Mouse (Mus musculus) neural tube, embryonic 13.5 days (tissue): ENCODE data around the gene Mef2d. TPM values are rescaled to one million over a fixed set of nuclear protein-coding genes. Genes with fewer than 3 reads are reported as not detected.
A peak's percentile ranks its signal among the peaks of the same experiment; 100 is the strongest.
"Not testable (repeated sequence)": the region's sequence is repeated elsewhere in the genome, so short reads cannot be mapped to it uniquely, and the experiment has no call there.

ENCODE experiments used
- ATAC-seq: fragments of 200-750 bp; cut with Nextera tagmentation; 2 replicates; pipeline ENCODE4 v1.8.0; 2017; ENCODE audit warnings: low read depth, mild to moderate bottlenecking, moderate TSS enrichment, moderate library complexity
- H3K27ac ChIP-seq: fragments of 300-500 bp; sonication (generic); replicated peaks from 2 replicates; pipeline ENCODE4 v1.5.1; 2015; ENCODE audit warnings: moderate library complexity, mild to moderate bottlenecking, inconsistent platforms
- H3K27me3 ChIP-seq: fragments of 300-500 bp; sonication (generic); 2 replicates; pipeline ENCODE4 v1.6.1; 2015; ENCODE audit warnings: mild to moderate bottlenecking, inconsistent platforms
- H3K36me3 ChIP-seq: fragments of 300-500 bp; sonication (generic); 2 replicates; pipeline ENCODE4 v1.6.1; 2015; ENCODE audit warnings: mild to moderate bottlenecking, inconsistent platforms
- H3K4me1 ChIP-seq: fragments of 300-500 bp; sonication (generic); replicated peaks from 2 replicates; pipeline ENCODE4 v1.6.1; 2015; ENCODE audit warnings: inconsistent platforms
- H3K4me2 ChIP-seq: fragments of 300-500 bp; sonication (generic); 2 replicates; pipeline ENCODE4 v1.6.1; 2015; ENCODE audit warnings: inconsistent platforms, mild to moderate bottlenecking, moderate library complexity
- H3K4me3 ChIP-seq: fragments of 300-500 bp; sonication (generic); 2 replicates; pipeline ENCODE4 v1.5.1; 2015; ENCODE audit warnings: mild to moderate bottlenecking, inconsistent platforms
- H3K9ac ChIP-seq: fragments of 300-500 bp; sonication (generic); 2 replicates; pipeline ENCODE4 v1.6.1; 2015; ENCODE audit warnings: moderate library complexity, mild to moderate bottlenecking, inconsistent platforms
- H3K9me3 ChIP-seq: fragments of 300-500 bp; sonication (generic); 2 replicates; pipeline ENCODE4 v1.6.1; 2016; ENCODE audit warnings: inconsistent platforms
- WGBS: fragments of 180-500 bp; shearing (Covaris S2); methylation state at CpG from one replicate; pipeline ENCODE4 v1.1.7; 2015; 5-methylcytosine and 5-hydroxymethylcytosine counted together
- polyA plus RNA-seq: library from polyadenylated mRNA; unstranded; fragments of >200 nt; fragmentation: Nextera tagmentation; extraction: Ambion mirVana; gene quantifications from 2 replicates; pipeline ENCODE4 v1.2.1, GENCODE M21; 2015

Gene Mef2d
- polyA plus RNA-seq, 1 experiment from 2014 or later: 15.9 TPM

- H3K36me3 ChIP-seq: peaks cover 39% of the 10 kb centered on the region
- ATAC-seq: no peak
- peaks cover 8% of the 10 kb centered on the region for H3K4me1 ChIP-seq
- no peak overlapping the region for H3K4me2 ChIP-seq
- H3K9me3 ChIP-seq: no peaks in the 10 kb centered on the region
- WGBS: 92% methylated on average over 2 of the region's 2 CpGs
- H3K27me3 ChIP-seq: no peaks in the 10 kb centered on the region
- no peak overlapping the region for H3K4me3 ChIP-seq
- no peak overlapping the region for H3K9ac ChIP-seq
- H3K27ac ChIP-seq: no peak overlapping the region
Measured at GRCm38 (mm10) chr3:88174894-88175293, 32.7 kb downstream of the Mef2d start.

- WGBS: 73% methylated on average over 5 of the region's 5 CpGs
- no peak for ATAC-seq
Measured at GRCm38 (mm10) chr3:88177106-88177505, 34.9 kb downstream of the Mef2d start.

GRCm38 (mm10) chr3:88177562-88178345 is 35.6 kb downstream of the Mef2d start:
- Histone ChIP-seq H3K4me3 (peak overlapping the region; percentile 56), H3K27ac (peak overlapping the region; percentile 99), H3K9me3 (no peaks in the 10 kb centered on the region), H3K27me3 (peaks cover 4% of the 10 kb centered on the region; the same call in 1 of the 2 replicates), H3K9ac (peak overlapping the region; percentile 79), H3K36me3 (peaks cover 14% of the 10 kb centered on the region), H3K4me2 (peak overlapping the region; percentile 65), H3K4me1 (peaks cover 8% of the 10 kb centered on the region)
- ATAC-seq: peak; percentile 99
- under 1% methylated on average over 49 of the region's 49 CpGs for WGBS

More at GRCm38 (mm10) chr3:88177106-88177505, 34.9 kb downstream of the Mef2d start:
- H3K36me3 ChIP-seq: peaks cover 20% of the 10 kb centered on the region
- peak overlapping the region; percentile 99 for H3K27ac ChIP-seq
- H3K4me2 ChIP-seq: peak overlapping the region; percentile 65
- peaks cover 8% of the 10 kb centered on the region for H3K4me1 ChIP-seq
- no peaks in the 10 kb centered on the region for H3K9me3 ChIP-seq
- H3K9ac ChIP-seq: peak overlapping the region; percentile 79
- peak overlapping the region; percentile 56 for H3K4me3 ChIP-seq
- peaks cover 4% of the 10 kb centered on the region; the same call in 1 of the 2 replicates for H3K27me3 ChIP-seq

- ATAC-seq: peak; percentile 24; the same call in 1 of the 2 replicates
- H3K4me3 ChIP-seq: peak overlapping the region; percentile 56
- 34% methylated on average over 11 of the region's 11 CpGs for WGBS
Measured at GRCm38 (mm10) chr3:88178346-88178733, 36.2 kb downstream of the Mef2d start.

GRCm38 (mm10) chr3:88178986-88179385 is 36.8 kb downstream of the Mef2d start:
- ATAC-seq: no peak
- Histone ChIP-seq H3K27ac (no peak overlapping the region), H3K9ac (no peak overlapping the region)

More at GRCm38 (mm10) chr3:88178346-88178733, 36.2 kb downstream of the Mef2d start:
- not testable (repeated sequence) for H3K4me1 ChIP-seq, H3K36me3 ChIP-seq, H3K27me3 ChIP-seq, H3K9ac ChIP-seq, H3K9me3 ChIP-seq
- peak overlapping the region; percentile 99 for H3K27ac ChIP-seq
- peak overlapping the region; percentile 65 for H3K4me2 ChIP-seq

GRCm38 (mm10) chr3:88181374-88181773 is 39.2 kb downstream of the Mef2d start:
- ATAC-seq: no peak
- Histone ChIP-seq H3K9me3 (no peaks in the 10 kb centered on the region), H3K36me3 (no peaks in the 10 kb centered on the region), H3K27ac (no peak overlapping the region), H3K4me3 (no peak overlapping the region), H3K4me1 (peaks cover 8% of the 10 kb centered on the region), H3K9ac (no peak overlapping the region), H3K27me3 (peaks cover 4% of the 10 kb centered on the region), H3K4me2 (no peak overlapping the region)
- WGBS: 80% methylated on average over 4 of the region's 4 CpGs

More at GRCm38 (mm10) chr3:88178986-88179385, 36.8 kb downstream of the Mef2d start:
- Histone ChIP-seq H3K4me2 (no peak overlapping the region), H3K9me3 (no peaks in the 10 kb centered on the region), H3K27me3 (peaks cover 4% of the 10 kb centered on the region), H3K4me1 (peaks cover 8% of the 10 kb centered on the region), H3K4me3 (no peak overlapping the region), H3K36me3 (peaks cover 5% of the 10 kb centered on the region; the same call in 1 of the 2 replicates)
- WGBS: 87% methylated on average over 4 of the region's 4 CpGs

- H3K27ac ChIP-seq: no peak overlapping the region
- no peak overlapping the region for H3K9ac ChIP-seq
- no peak overlapping the region for H3K4me2 ChIP-seq
- H3K4me1 ChIP-seq: no peaks in the 10 kb centered on the region
- H3K4me3 ChIP-seq: no peak overlapping the region
- WGBS: 77% methylated on average over 3 of the region's 3 CpGs
- H3K9me3 ChIP-seq: no peaks in the 10 kb centered on the region
- H3K36me3 ChIP-seq: no peaks in the 10 kb centered on the region
- no peak for ATAC-seq
- H3K27me3 ChIP-seq: peaks cover 3% of the 10 kb centered on the region
Measured at GRCm38 (mm10) chr3:88186424-88186823, 44.3 kb downstream of the Mef2d start.

GRCm38 (mm10) chr3:88191146-88191545 is 49.0 kb downstream of the Mef2d start:
- Histone ChIP-seq H3K4me3 (no peak overlapping the region), H3K36me3 (no peaks in the 10 kb centered on the region), H3K4me1 (peaks cover 5% of the 10 kb centered on the region; the same call in 1 of the 2 replicates), H3K9me3 (no peaks in the 10 kb centered on the region), H3K4me2 (no peak overlapping the region), H3K9ac (no peak overlapping the region), H3K27me3 (0 out of 2 replicates have a peak, but pooled peaks cover 6% of the 10 kb centered on the region), H3K27ac (no peak overlapping the region)
- 23% methylated on average over 3 of the region's 3 CpGs for WGBS
- no peak for ATAC-seq

- Histone ChIP-seq H3K9ac (no peak overlapping the region), H3K9me3 (no peaks in the 10 kb centered on the region), H3K36me3 (no peaks in the 10 kb centered on the region), H3K27me3 (0 out of 2 replicates have a peak, but pooled peaks cover 6% of the 10 kb centered on the region), H3K4me2 (no peak overlapping the region), H3K4me1 (peaks cover 6% of the 10 kb centered on the region; the same call in 1 of the 2 replicates), H3K4me3 (no peak overlapping the region), H3K27ac (0 out of 2 replicates have a peak overlapping the region, but pooled peaks have one; percentile 3)
- ATAC-seq: peak; percentile 66
- WGBS: 30% methylated on average over 9 of the region's 9 CpGs
Measured at GRCm38 (mm10) chr3:88191820-88192616, 49.8 kb downstream of the Mef2d start.

- WGBS: 8% methylated on average over 10 of the region's 10 CpGs
- Histone ChIP-seq H3K27ac (peak overlapping the region; percentile 98), H3K9ac (peak overlapping the region; percentile 60), H3K27me3 (peaks cover 41% of the 10 kb centered on the region), H3K4me1 (peaks cover 62% of the 10 kb centered on the region), H3K4me2 (peak overlapping the region; percentile 88), H3K36me3 (no peaks in the 10 kb centered on the region), H3K4me3 (no peak overlapping the region), H3K9me3 (no peaks in the 10 kb centered on the region)
- no peak for ATAC-seq
Measured at GRCm38 (mm10) chr3:88197741-88198504, 55.8 kb downstream of the Mef2d start.

GRCm38 (mm10) chr3:88198505-88199020 is 56.4 kb downstream of the Mef2d start:
- Histone ChIP-seq H3K9me3 (no peaks in the 10 kb centered on the region), H3K4me1 (peaks cover 68% of the 10 kb centered on the region), H3K27me3 (peaks cover 46% of the 10 kb centered on the region), H3K4me2 (peak overlapping the region; percentile 88), H3K36me3 (no peaks in the 10 kb centered on the region), H3K9ac (peak overlapping the region; percentile 60), H3K27ac (peak overlapping the region; percentile 98), H3K4me3 (peak overlapping the region; percentile 14; the same call in 1 of the 2 replicates)
- 10% methylated on average over 9 of the region's 9 CpGs for WGBS
- peak; percentile 26; the same call in 1 of the 2 replicates for ATAC-seq
